Mouse (Mus musculus) brain, adult 2 months (tissue): ENCODE results near the gene Sh3bp2.

ENCODE experiments used
- DNase-seq: peaks from one replicate; pipeline ENCODE4 v3.0.0; 2011; ENCODE audit warnings: low read depth, low spot score

Sh3bp2 gene

DNA sequence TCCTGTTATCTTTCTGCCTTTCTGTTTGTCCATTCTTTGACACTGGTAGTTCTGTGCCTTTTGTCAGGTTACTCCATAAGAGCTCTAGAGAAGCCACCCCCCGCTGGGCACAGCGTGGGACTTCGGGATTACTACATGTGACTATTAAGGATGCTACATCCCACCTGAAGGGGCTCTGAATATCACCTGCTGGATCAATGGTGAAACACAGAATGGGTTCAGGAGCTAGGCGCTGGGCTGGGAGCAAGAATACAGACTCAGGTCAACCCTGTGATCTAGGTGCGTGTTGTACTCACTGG is 788 bp downstream of the Sh3bp2 start:
- no peak for DNase-seq

DNA sequence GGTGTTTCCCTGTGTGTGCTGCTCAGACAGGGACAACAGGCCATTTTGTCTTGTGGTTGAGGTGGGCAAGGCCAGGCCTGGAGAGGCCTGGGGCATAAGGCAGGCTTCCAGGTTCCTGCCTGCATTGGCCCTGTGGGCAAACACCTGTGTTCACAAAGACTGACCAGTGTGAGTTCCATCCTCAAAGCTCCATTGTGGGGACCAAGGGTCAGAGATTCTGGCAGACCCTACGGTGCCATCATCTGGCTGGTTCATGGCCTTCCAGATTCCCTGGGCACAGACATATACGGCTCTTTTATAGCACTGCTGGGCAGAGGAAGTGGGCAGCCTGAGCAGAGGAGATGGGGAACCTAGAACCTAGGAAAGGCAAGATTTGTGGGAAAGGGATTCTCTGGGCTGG is 1.7 kb downstream of the Sh3bp2 start:
- DNase-seq, result no peak

- peak; percentile 40 for DNase-seq
These were observed 3.1 kb downstream of the Sh3bp2 start for GRCm38 (mm10) chr5:34528724-34529123.

DNA sequence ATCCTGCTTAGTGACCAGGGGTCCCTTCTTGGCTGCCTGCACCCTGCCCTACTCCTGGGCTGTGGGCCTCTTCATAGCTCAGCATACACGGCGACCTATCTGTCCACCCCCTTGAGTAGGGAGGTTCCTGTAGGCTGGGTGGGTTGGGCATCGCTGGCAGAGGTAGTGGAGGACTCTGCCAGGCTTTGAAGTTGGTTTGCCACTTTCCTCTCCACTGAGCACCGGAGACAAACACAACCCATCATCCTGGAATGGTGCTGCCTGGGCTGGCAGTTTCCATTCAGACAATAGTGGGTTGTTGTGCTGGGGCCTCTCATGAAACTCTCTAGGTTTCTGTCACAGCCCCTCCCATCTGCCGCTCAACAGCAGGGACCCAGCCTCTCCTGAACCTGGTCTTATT is 4.5 kb downstream of the Sh3bp2 start:
- DNase-seq, result peak; percentile 34

GRCm38 (mm10) chr5:34530687-34531086 is 5.0 kb downstream of the Sh3bp2 start:
- DNase-seq, result no peak

GRCm38 (mm10) chr5:34533066-34533465 is 7.4 kb downstream of the Sh3bp2 start:
- DNase-seq, result no peak

GRCm38 (mm10) chr5:34533820-34534219 is 8.2 kb downstream of the Sh3bp2 start:
- peak; percentile 92 for DNase-seq

DNA sequence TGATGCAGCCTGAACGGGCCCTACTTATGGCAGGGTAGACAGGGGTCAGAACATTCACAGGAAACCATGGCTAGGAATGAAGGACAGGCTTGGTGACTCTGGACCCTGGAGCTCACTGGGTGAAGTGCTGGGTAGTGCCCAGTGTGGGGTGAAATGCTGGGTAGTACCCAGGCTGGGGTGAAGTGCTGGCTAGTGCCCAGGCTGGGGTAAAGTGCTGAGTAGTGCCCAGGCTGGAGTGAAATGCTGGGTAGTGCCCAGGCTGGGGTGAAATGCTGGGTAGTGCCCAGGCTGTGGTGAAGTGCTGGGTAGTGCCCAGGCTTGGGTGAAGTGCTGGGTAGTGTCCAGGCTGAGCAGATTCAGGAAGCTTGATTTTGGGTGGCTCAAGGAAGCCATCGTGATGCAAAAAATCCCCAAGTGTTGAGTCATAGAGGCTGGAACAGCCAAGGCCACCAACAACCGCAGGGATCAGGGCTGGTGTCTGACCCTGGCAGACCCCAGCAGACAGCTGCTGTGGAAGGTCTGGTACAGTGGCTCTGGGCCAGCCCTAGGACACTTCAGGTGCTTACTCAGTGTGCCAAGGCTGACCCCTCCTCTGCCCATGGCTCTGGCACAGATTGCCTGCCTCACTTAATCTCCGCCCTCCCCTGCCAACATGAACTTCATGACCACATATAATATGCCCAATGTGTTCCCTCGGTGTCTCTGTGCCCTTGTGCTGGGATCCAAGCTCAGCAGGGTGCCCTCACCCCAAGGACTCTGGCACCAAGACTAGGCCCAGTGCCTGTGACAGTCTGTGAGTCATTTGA is 9.3 kb downstream of the Sh3bp2 start:
- DNase-seq, result peak; percentile 41

GRCm38 (mm10) chr5:34535831-34536230 is 10.2 kb downstream of the Sh3bp2 start:
- DNase-seq, result no peak

DNA sequence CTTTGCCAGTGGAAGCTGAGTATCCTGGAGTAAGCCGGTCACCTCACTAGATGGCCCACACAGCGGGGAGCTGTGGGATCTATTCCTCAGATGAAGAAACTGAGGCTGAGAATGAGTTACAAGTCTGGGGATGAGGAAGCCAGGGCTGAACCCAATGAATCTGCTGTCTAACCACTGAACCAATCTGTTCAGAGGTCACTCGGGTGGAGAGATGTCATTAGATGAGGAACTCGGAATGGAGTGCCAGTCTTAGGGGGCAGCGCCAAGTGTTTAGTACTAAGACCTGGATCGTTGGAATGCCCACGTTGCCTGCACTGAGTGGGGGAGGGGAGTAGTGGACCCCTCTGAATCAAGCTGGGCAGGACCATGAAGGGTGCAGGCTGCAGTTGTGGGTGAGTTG is 12.4 kb downstream of the Sh3bp2 start:
- DNase-seq, result no peak

DNA sequence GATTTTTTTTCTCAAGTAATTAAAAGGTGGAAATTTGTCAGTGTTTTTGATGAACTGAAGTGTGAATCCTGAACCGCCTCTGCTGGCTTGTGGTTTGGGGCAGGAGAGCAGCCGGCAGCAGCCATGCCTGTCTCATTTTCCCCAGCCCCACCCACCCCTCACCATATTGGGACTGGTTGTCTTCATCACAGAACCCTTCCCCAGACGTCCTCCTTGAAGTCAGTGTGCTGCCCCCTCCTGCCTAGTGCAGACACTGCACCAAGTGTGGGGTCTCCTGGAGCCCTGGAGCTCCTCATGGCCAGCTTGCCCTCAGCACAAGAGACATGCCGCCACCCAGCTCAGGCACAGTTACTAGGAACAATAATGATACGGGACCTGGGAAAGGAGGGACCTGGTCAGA is 12.9 kb downstream of the Sh3bp2 start:
- peak; percentile 31 for DNase-seq

GRCm38 (mm10) chr5:34539121-34539520 is 13.5 kb downstream of the Sh3bp2 start:
- no peak for DNase-seq

- no peak for DNase-seq
These were observed 16.5 kb downstream of the Sh3bp2 start for GRCm38 (mm10) chr5:34542166-34542565.

- DNase-seq, result peak; percentile 37
These were observed 17.5 kb downstream of the Sh3bp2 start for GRCm38 (mm10) chr5:34543114-34543513.

DNA sequence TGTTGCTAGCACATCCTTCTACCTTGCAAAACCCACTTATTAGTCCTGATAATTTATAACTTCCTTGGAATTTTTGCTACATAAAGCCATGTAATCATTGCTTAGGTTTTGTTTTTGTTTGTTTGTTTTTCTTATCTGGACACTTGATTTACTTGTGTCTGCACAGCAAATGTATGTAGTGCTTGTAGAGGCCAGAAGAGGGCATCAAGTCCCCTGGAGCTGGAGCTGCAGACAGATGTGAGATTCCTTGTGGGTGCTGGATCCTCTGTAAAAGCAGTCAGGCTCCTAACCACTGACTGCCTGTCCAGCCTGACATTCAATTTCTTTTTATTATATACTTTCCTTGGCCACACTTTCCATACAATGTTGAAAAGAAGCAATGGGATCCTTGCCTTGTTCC is 21.8 kb downstream of the Sh3bp2 start:
- peak; percentile 76 for DNase-seq

DNA sequence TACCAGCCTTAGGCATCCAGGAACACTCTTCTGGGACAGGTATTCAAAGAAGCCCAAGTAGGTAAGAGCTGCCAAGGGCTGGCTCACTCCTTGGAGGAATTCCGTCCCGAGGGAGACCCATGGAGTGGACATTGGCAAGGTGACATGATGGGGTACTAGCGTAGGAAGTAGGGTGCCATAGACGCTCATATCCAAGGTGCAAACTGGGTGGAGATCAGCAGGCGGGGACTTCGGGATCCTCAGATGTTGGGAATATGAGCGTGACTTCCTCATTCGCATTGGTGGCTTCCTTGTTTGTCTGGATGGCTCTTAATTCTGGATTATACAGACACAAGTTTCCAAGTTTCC is 23.5 kb downstream of the Sh3bp2 start:
- DNase-seq, result no peak

- DNase-seq, result no peak
These were observed 24.0 kb downstream of the Sh3bp2 start for GRCm38 (mm10) chr5:34549483-34550221.

GRCm38 (mm10) chr5:34550251-34550650 is 24.6 kb downstream of the Sh3bp2 start:
- no peak for DNase-seq

DNA sequence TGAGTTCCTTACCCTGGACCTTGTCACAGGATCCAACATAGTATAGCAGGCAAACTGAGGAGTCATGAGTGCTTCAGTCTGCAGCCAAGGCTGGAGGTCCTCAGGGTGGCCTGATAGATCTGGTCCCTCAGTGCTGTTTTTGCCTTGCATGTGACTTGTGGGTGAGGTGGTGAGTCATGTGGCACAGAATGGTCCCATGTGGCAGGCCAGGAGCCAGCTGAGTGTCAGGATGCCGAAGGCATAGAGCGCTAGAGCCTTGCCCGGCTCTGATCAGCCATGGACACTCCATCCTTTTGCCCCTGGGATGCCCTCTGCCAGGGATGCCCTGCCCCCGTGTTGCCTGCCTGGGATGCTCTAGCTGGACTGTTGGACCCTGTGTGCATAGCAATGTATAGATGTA is 26.2 kb downstream of the Sh3bp2 start:
- DNase-seq, result no peak

- no peak for DNase-seq
These were observed 38.2 kb downstream of the Sh3bp2 start for GRCm38 (mm10) chr5:34563854-34564253.

GRCm38 (mm10) chr5:34564291-34564690 is 38.7 kb downstream of the Sh3bp2 start:
- DNase-seq, result no peak

GRCm38 (mm10) chr5:34565545-34566283 is 40.1 kb downstream of the Sh3bp2 start:
- peak; percentile 91 for DNase-seq

DNA sequence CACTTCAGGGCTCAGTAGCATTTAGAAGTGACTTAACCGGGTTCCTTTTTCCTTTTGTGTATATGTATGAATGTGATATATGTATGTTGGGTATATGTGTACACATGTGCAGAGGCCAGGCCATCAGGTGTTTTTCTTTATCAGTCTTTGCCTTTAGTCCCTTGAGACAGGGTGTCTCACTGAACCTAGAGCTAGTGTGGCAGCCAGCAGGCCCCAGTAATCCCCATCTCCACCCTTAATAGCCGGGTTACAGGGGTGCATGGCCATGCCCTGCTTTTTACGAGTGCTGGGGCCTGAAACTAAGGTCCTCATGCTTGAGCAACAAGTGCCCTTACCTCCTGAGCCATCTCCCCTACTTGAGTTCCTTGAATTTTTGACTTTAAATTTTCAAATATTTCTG is 45.9 kb downstream of the Sh3bp2 start:
- no peak for DNase-seq
